Mouse (Mus musculus): ENCODE measurements at regions not wholly inside any gene's neighbourhood (a gene's known extent, or its start where the extent isn't known, plus 50 kb on each side); places are given as distances from the start of the nearest gene placed in this dataset.

DNA sequence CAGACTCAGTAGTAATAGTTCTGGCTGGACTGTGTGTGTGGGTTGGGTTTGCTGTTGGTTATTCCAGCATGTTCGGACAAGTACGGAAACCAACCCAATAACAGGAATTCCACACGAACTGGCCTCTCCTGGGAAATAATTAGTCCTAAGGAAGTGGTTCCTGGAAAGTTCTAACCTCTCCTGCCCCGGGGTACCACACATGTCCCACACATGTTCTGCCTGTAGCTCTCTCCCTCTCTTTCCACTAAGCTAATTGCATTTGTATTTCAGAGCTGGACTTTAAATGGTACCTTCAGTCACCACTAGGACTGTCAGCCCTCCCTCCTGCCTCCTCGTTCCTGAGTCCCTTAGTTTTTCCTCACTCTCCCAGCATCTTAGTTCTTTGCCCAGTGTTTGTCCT is 178.2 kb upstream of the Ccdc122 start:
- Histone ChIP-seq H3K4me3 (ENCODE audit: low read depth, low read length) (no peak overlapping the region), H3K9ac (ENCODE audit: low read length) (no peak overlapping the region), H3K9me3 (ENCODE audit: control insufficient read depth, low read length) (no peaks in the 10 kb centered on the region), H3K4me1 (replicated peaks; ENCODE audit: control insufficient read depth, insufficient read depth) (no peaks in the 10 kb centered on the region), H3K27ac (replicated peaks) (no peak overlapping the region), H3K4me2 (replicated peaks; ENCODE audit: low read depth) (no peak overlapping the region), H3K36me3 (ENCODE audit: control insufficient read depth, insufficient read depth, low read length) (no peaks in the 10 kb centered on the region), H3K27me3 (ENCODE audit: control insufficient read depth, insufficient read depth, low read length) (no peaks in the 10 kb centered on the region)
- DNase-seq (ENCODE audit: low spot score): no peak
- ATAC-seq (ENCODE audit: low FRiP score, low TSS enrichment): no peak
- WGBS: 74% methylated on average over 5 of the region's 5 CpGs
- peak; percentile 10; the same call in 1 of the 2 replicates for TF ChIP-seq CTCF (IDR thresholded peaks at IDR 0.05; ENCODE audit: low read depth)
- TF ChIP-seq EP300 (optimal IDR thresholded peaks at IDR 0.05): no peak

DNA sequence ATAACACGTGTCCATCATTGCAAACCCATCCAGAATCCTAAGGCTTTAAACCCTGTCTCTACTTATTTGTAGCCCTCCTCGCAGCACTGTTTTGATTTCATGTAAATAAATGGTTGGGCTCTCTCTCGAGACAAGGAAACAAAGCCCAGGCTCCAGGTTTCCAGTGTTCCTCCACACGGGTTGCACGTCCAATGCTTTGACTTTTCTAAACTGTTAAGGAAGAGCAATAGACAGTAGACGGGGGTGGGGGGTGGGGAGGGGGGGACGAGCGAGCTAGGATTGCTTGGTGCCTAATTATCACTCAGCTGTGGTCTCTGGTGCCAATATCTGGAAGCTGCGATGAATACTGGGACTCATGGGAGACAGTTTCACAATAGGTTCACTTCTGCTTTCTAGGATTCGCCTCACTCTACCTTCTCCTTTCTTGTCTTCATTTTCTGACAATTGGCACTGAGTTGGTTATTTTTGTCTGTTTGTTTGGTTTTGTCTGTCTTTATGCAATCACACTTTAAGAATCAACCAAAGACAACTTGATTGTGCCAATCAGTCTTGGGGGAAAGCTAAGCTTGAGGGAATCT is 179.3 kb upstream of the Ccdc122 start:
- H3K36me3 ChIP-seq (ENCODE audit: control insufficient read depth, insufficient read depth, low read length): no peaks in the 10 kb centered on the region
- H3K27ac ChIP-seq (replicated peaks): no peak overlapping the region
- DNase-seq (ENCODE audit: low spot score) (no peak), ATAC-seq (ENCODE audit: low FRiP score, low TSS enrichment) (no peak)
- TF ChIP-seq CTCF (IDR thresholded peaks at IDR 0.05; ENCODE audit: low read depth) (no peak), EP300 (optimal IDR thresholded peaks at IDR 0.05) (no peak)
- H3K9me3 ChIP-seq (ENCODE audit: control insufficient read depth, low read length): no peaks in the 10 kb centered on the region
- H3K4me3 ChIP-seq (ENCODE audit: low read depth, low read length): no peak overlapping the region
- H3K9ac ChIP-seq (ENCODE audit: low read length): no peak overlapping the region
- no peak overlapping the region; the same call in 1 of the 2 replicates for H3K4me2 ChIP-seq (replicated peaks; ENCODE audit: low read depth)
- 39% methylated on average over 10 of the region's 10 CpGs for WGBS
- H3K27me3 ChIP-seq (ENCODE audit: control insufficient read depth, insufficient read depth, low read length): no peaks in the 10 kb centered on the region
- H3K4me1 ChIP-seq (replicated peaks; ENCODE audit: control insufficient read depth, insufficient read depth): no peaks in the 10 kb centered on the region

DNA sequence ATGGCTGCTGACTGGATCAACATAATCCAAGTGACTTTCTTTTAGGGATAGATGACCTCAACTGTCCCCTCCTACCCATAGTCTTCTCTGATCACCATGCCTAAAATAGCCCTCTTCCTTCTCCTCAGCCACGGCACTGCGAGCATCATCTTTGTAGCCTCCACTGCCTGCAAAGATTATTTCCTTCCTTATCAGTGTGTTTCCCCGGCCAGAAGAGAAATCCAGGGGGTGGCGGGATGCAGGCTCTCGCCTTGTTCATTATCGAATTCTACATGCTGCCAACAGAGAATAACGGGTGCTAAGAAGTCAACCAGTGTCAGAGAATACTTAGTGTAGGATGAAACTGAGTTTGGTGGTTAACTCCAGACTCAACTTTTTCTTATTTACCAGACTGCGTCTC is 180.0 kb upstream of the Ccdc122 start:
- Histone ChIP-seq H3K4me1 (replicated peaks; ENCODE audit: control insufficient read depth, insufficient read depth) (no peaks in the 10 kb centered on the region), H3K27ac (replicated peaks) (no peak overlapping the region), H3K9ac (ENCODE audit: low read length) (no peak overlapping the region), H3K9me3 (ENCODE audit: control insufficient read depth, low read length) (no peaks in the 10 kb centered on the region), H3K36me3 (ENCODE audit: control insufficient read depth, insufficient read depth, low read length) (no peaks in the 10 kb centered on the region), H3K27me3 (ENCODE audit: control insufficient read depth, insufficient read depth, low read length) (no peaks in the 10 kb centered on the region), H3K4me2 (replicated peaks; ENCODE audit: low read depth) (peak overlapping the region; percentile 15; the same call in 1 of the 2 replicates), H3K4me3 (ENCODE audit: low read depth, low read length) (no peak overlapping the region)
- TF ChIP-seq CTCF (IDR thresholded peaks at IDR 0.05; ENCODE audit: low read depth) (no peak), EP300 (optimal IDR thresholded peaks at IDR 0.05) (no peak)
- ATAC-seq (ENCODE audit: low FRiP score, low TSS enrichment): no peak
- no peak for DNase-seq (ENCODE audit: low spot score)
- WGBS: 38% methylated on average over 8 of the region's 8 CpGs

DNA sequence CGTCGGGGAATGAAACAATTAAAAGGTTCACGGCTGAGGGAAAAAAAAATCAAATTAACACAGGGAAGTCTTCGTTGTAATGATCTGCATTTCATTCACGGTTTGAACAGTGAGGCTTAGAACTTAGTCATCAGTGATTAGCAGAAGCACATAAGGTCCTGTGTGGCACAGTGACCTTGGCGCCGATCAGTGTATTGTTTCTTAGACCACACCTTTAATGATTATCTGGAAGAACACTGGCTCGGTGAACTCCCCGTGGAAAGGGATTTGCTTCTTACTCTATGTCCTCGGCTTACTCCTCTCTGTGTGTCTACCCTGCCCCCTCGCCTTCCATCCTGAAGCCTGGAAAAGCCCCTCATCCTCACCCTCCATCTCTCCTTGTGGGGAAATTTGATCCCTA is 181.6 kb upstream of the Ccdc122 start:
- Histone ChIP-seq H3K9ac (ENCODE audit: low read length) (no peak overlapping the region), H3K36me3 (ENCODE audit: control insufficient read depth, insufficient read depth, low read length) (no peaks in the 10 kb centered on the region), H3K27me3 (ENCODE audit: control insufficient read depth, insufficient read depth, low read length) (no peaks in the 10 kb centered on the region), H3K4me2 (replicated peaks; ENCODE audit: low read depth) (no peak overlapping the region), H3K27ac (replicated peaks) (no peak overlapping the region), H3K9me3 (ENCODE audit: control insufficient read depth, low read length) (no peaks in the 10 kb centered on the region), H3K4me1 (replicated peaks; ENCODE audit: control insufficient read depth, insufficient read depth) (0 out of 2 replicates have a peak, but pooled peaks cover 3% of the 10 kb centered on the region), H3K4me3 (ENCODE audit: low read depth, low read length) (no peak overlapping the region)
- WGBS: 74% methylated on average over 11 of the region's 11 CpGs
- ATAC-seq (ENCODE audit: low FRiP score, low TSS enrichment) (peak; percentile 84), DNase-seq (ENCODE audit: low spot score) (peak; percentile 23)
- TF ChIP-seq CTCF (IDR thresholded peaks at IDR 0.05; ENCODE audit: low read depth) (no peak), EP300 (optimal IDR thresholded peaks at IDR 0.05) (no peak)

DNA sequence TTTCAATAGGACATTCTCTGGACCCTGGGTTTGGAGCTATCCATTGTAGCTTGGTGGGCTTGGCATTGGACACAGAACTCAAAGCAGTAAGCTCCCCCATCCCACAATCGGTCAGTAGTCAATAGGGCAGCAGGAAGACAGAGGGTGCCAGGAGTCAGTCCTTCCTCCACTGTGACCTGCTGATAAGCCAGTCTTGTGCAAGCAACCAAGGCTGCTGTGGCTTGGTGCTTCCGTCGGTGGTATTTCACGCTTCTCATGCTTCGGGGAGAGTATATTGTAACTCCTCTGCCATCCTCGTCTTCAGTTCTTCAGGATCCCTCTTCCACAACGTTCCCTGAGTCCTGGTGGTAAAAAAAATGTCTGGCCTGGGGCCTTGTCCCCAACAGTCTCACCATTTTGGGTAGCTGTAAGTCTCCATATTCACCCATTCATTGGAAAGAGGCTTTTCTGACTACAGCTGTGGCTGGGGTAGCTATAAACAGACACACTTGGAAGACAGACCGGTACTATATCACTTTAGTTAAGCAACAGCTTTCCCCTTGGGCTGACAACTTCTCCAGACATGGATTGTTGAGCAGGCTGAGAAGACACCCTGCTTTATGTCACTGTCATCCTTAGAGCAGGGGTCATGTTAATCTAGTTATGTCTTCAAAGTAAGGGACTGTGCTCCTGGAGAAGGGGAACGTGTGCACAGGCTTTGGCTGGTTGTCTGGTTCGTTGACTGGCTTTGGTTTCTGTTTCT is 184.9 kb upstream of the Ccdc122 start:
- ATAC-seq (ENCODE audit: low FRiP score, low TSS enrichment) (no peak), DNase-seq (ENCODE audit: low spot score) (no peak)
- Histone ChIP-seq H3K9me3 (ENCODE audit: control insufficient read depth, low read length) (no peaks in the 10 kb centered on the region), H3K4me2 (replicated peaks; ENCODE audit: low read depth) (no peak overlapping the region), H3K4me1 (replicated peaks; ENCODE audit: control insufficient read depth, insufficient read depth) (0 out of 2 replicates have a peak, but pooled peaks cover 3% of the 10 kb centered on the region), H3K9ac (ENCODE audit: low read length) (no peak overlapping the region), H3K4me3 (ENCODE audit: low read depth, low read length) (no peak overlapping the region), H3K27me3 (ENCODE audit: control insufficient read depth, insufficient read depth, low read length) (no peaks in the 10 kb centered on the region), H3K27ac (replicated peaks) (no peak overlapping the region), H3K36me3 (ENCODE audit: control insufficient read depth, insufficient read depth, low read length) (no peaks in the 10 kb centered on the region)
- TF ChIP-seq EP300 (optimal IDR thresholded peaks at IDR 0.05) (no peak), CTCF (IDR thresholded peaks at IDR 0.05; ENCODE audit: low read depth) (no peak)
- WGBS: 46% methylated on average over 10 of the region's 10 CpGs

DNA sequence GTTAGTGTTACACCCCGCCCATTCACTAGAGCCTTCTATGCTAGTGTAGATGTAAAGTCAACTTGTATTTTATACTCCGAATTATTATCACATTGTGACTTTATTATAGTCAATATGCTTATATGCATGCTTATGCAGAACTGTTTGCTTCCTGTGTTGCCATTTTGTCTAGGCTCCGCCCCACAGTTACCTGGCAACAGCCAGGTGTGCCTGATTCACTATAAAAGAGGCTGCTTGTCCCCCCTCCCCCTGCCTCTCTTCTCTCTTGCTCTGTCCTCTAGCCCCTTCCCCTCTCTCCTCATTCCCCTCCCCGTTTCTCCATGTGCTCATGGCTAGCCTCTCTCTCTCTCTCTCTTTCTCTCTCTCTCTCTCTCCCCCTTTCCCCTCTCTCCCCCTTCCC is 185.9 kb upstream of the Ccdc122 start:
- Histone ChIP-seq H3K4me3 (ENCODE audit: low read depth, low read length) (no peak overlapping the region), H3K4me1 (replicated peaks; ENCODE audit: control insufficient read depth, insufficient read depth) (0 out of 2 replicates have a peak, but pooled peaks cover 3% of the 10 kb centered on the region), H3K4me2 (replicated peaks; ENCODE audit: low read depth) (no peak overlapping the region), H3K9ac (ENCODE audit: low read length) (no peak overlapping the region), H3K9me3 (ENCODE audit: control insufficient read depth, low read length) (no peaks in the 10 kb centered on the region), H3K27ac (replicated peaks) (no peak overlapping the region), H3K36me3 (ENCODE audit: control insufficient read depth, insufficient read depth, low read length) (no peaks in the 10 kb centered on the region), H3K27me3 (ENCODE audit: control insufficient read depth, insufficient read depth, low read length) (no peaks in the 10 kb centered on the region)
- ATAC-seq (ENCODE audit: low FRiP score, low TSS enrichment) (no peak), DNase-seq (ENCODE audit: low spot score) (no peak)
- 94% methylated on average over 4 of the region's 4 CpGs for WGBS
- no peak for TF ChIP-seq CTCF (IDR thresholded peaks at IDR 0.05; ENCODE audit: low read depth)

Measured in stomach, postnatal 0 days (tissue).